Mouse (Mus musculus): ENCODE results near the gene Nlrc4. TPM values are rescaled to one million over a fixed set of nuclear protein-coding genes. Genes with fewer than 3 reads are reported as not detected.

The Nlrc4 gene
- polyA plus RNA-seq, 1 experiment from 2014 or later: 0.26 TPM

DNA sequence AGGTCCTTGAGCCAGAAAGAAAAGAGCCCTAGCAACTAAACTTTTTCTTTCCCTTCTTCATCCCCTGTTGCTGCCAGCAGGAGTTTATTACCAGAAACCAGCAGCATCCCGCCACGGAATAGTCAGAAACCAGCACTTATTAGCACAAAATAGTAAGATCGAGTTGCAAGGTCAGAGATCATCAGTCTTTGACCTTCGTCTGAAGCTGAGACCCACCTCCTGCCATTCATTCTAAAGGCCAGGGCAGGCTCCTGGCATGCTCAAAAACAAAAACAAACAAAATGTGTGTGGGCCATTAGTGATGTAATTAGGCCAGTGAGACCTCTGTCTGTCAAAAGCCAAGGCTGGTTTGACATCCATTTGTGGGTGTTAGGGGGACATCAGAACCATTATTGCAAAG is 40.8 kb downstream of the Nlrc4 start:
- no peak for ATAC-seq (ENCODE audit: low FRiP score, low read depth)
- H3K9ac ChIP-seq (replicated peaks): no peak overlapping the region
- no peaks in the 10 kb centered on the region for H3K27me3 ChIP-seq
- H3K27ac ChIP-seq (replicated peaks): no peak overlapping the region
- H3K4me2 ChIP-seq (replicated peaks): no peak overlapping the region
- no peaks in the 10 kb centered on the region for H3K4me1 ChIP-seq
- peaks cover 67% of the 10 kb centered on the region for H3K36me3 ChIP-seq
- H3K4me3 ChIP-seq: no peak overlapping the region
- WGBS: 36% methylated on average over 4 of the region's 4 CpGs
- no peaks in the 10 kb centered on the region for H3K9me3 ChIP-seq

DNA sequence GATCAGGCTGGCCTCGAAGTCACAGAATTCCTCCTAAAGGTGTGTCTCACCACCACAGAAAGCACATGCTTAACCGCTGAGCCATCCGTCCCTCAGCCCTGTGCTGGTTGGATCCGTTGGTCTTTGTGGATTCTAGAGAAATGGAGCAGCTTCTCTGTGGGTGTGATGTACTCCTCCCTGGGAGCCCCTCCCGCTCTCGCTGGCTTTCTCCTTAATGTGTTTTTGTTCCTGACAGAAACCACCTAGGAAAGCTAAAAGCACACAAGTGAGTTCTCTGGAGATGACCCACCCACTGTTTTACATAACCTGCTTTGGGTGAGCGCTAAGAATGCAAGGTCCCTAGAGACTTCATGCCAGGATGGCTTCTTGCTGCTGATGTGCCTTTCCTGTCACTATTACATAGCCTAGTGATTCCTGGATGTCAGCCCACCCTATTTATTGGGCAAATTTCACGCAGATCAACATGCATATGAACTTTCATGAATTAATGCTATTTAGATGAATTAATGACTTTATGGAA is 42.0 kb downstream of the Nlrc4 start:
- no peak overlapping the region for H3K4me2 ChIP-seq (replicated peaks)
- no peaks in the 10 kb centered on the region for H3K4me1 ChIP-seq
- no peaks in the 10 kb centered on the region for H3K9me3 ChIP-seq
- H3K27ac ChIP-seq (replicated peaks): no peak overlapping the region
- no peak overlapping the region for H3K4me3 ChIP-seq
- ATAC-seq (ENCODE audit: low FRiP score, low read depth): no peak
- no peaks in the 10 kb centered on the region for H3K27me3 ChIP-seq
- H3K36me3 ChIP-seq: peaks cover 68% of the 10 kb centered on the region
- 89% methylated on average over 8 of the region's 8 CpGs for WGBS
- H3K9ac ChIP-seq (replicated peaks): no peak overlapping the region

DNA sequence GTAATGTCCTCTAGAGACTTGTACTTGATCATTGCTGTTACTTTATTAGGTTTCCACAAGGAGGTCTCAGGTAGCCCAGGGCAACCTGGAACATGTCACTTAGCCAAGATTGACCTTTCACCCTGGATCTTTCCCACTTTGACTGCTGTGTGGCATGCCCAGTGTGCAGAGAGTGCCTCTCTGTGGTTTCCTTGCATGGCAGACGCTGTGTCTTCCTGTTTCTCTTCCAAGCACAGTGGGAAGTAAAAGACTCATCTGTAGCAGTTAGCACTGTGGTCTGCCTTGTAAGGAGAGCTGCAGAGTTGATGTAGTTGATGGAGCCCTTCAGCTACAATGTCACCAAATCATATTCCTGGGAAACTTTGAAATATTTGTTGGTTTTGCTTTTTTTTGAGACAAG is 44.3 kb downstream of the Nlrc4 start:
- WGBS: 74% methylated on average over 1 of the region's 1 CpGs
- Histone ChIP-seq H3K36me3 (peaks cover 75% of the 10 kb centered on the region), H3K27ac (replicated peaks) (no peak overlapping the region), H3K4me2 (replicated peaks) (no peak overlapping the region), H3K9ac (replicated peaks) (no peak overlapping the region), H3K4me1 (no peaks in the 10 kb centered on the region), H3K9me3 (no peaks in the 10 kb centered on the region), H3K27me3 (no peaks in the 10 kb centered on the region), H3K4me3 (no peak overlapping the region)
- no peak for ATAC-seq (ENCODE audit: low FRiP score, low read depth)

DNA sequence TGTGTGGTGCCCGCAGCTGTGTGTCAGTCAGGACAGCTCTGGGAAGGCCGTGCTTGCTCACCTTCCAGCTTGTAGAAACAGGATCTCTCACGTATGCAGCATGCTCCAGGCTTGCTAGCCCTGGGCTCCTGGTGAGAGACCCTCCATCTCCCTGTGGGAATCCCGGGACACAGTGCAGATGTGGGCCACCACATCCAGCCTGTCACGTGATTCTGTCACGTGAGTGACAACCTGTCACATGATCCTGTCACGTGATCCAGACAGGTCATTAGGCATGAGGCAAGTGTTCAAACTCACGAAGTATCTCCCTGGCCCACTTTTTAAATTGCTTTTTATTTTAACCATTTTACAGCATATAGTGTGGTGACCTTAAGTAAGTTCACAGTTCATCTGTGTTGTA is 45.6 kb downstream of the Nlrc4 start:
- WGBS: 89% methylated on average over 8 of the region's 8 CpGs
- H3K36me3 ChIP-seq: peaks cover 68% of the 10 kb centered on the region
- no peak for ATAC-seq (ENCODE audit: low FRiP score, low read depth)
- H3K9me3 ChIP-seq: no peaks in the 10 kb centered on the region
- no peaks in the 10 kb centered on the region for H3K27me3 ChIP-seq
- H3K4me2 ChIP-seq (replicated peaks): no peak overlapping the region
- no peaks in the 10 kb centered on the region for H3K4me1 ChIP-seq
- H3K4me3 ChIP-seq: no peak overlapping the region
- no peak overlapping the region for H3K27ac ChIP-seq (replicated peaks)
- no peak overlapping the region for H3K9ac ChIP-seq (replicated peaks)

DNA sequence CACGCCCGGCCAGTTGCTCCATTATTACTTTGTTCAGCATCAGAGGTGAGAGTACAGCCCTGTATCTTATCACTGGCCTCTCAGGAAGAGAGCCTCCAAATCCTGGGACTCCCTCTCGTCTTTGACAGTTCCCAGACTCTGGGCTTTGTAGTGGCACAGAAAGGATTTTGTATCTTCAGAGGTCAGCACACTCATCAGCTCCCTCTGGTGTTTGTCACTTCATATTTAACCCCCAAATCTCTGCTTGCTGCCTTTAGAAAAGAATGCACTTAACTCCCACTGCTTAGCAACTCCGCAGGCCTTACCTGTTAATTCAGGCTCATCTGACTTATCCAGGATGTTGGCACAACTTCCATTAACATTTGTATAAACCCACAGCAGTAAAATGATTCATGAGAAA is 49.2 kb downstream of the Nlrc4 start:
- H3K36me3 ChIP-seq: peaks cover 66% of the 10 kb centered on the region
- WGBS: 73% methylated on average over 4 of the region's 4 CpGs
- no peak overlapping the region for H3K4me3 ChIP-seq
- no peak overlapping the region for H3K9ac ChIP-seq (replicated peaks)
- no peak for ATAC-seq (ENCODE audit: low FRiP score, low read depth)
- H3K9me3 ChIP-seq: no peaks in the 10 kb centered on the region
- H3K27ac ChIP-seq (replicated peaks): no peak overlapping the region
- no peak overlapping the region for H3K4me2 ChIP-seq (replicated peaks)
- no peaks in the 10 kb centered on the region for H3K4me1 ChIP-seq
- no peaks in the 10 kb centered on the region for H3K27me3 ChIP-seq

DNA sequence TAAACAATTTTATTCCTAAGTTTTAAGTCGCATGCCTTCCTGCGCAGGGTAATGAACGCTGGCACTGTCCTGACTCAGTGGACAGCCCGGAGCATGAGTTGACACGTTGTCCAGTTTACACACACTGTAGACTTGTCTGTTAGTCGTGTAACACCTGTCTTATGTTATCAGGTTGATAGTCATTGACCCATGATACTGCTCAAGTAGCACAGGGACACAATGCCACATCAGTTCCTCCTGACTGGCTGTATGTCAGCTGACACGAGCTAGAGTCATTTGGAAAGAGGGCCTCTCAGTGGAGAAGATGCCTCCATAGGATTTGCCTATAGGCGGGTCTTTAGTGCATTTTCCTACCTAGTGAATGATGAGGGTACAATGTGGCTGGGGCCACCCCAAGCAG is 52.5 kb downstream of the Nlrc4 start:
- Histone ChIP-seq H3K36me3 (peaks cover 69% of the 10 kb centered on the region), H3K27ac (replicated peaks) (no peak overlapping the region), H3K9me3 (no peaks in the 10 kb centered on the region), H3K4me2 (replicated peaks) (no peak overlapping the region), H3K4me3 (no peak overlapping the region), H3K27me3 (no peaks in the 10 kb centered on the region), H3K4me1 (no peaks in the 10 kb centered on the region), H3K9ac (replicated peaks) (no peak overlapping the region)
- ATAC-seq (ENCODE audit: low FRiP score, low read depth): no peak
- WGBS: 91% methylated on average over 8 of the region's 8 CpGs

DNA sequence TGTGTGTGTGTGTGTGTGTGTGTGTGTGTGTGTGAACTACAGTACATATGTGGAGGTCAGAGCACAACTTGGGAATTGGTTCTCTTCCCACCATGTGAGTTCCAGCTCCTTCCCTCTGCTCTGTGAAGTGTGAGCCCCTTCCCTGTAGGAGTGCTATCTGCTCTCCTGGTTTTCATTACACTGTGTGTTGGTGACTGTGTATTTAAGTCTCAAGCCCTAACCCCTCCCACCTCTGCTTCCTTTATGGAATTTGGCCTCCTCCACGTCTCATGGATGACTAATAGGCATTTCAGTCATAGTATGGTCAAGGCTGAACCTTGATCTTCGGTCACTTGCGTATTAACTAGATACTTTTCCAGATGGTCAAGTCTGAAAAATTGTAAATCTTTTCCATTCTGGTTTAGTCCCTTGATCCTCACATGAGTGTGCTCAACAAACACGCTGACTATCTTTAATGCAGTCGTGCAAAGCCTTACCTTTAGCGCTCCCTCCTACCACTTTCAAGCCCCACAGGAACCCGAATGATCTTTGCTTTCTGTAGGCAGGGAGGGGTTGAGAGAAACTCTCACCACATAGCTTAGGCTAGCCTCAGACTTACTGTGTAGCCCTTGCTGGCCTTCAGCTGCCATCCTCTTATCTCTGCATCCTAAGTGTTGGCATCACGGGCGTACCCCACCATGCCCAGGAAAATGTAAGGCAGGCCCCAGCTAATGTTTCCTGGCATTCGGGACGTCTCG is 56.3 kb downstream of the Nlrc4 start:
- Histone ChIP-seq H3K36me3 (peaks cover 51% of the 10 kb centered on the region), H3K27me3 (no peaks in the 10 kb centered on the region), H3K4me1 (no peaks in the 10 kb centered on the region)

DNA sequence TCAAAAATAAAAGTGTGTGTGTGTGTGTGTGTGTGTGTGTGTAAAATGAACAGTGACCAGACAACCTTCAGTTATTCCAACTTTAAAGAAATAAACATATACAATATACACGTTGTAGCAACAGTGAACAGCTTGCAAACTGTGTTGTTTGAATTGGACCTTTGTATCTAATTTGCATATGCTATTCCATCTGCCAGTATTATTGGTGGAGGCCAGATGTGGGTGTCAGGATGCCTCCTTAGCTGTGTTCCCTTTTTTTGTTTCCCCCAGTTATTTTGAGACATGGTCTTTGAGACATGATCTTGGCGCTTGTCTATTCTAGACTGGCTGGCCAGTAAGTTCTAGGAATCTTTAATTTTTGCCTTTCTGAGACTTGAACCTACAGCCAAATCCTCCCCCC is 61.8 kb downstream of the Nlrc4 start:
- no peak overlapping the region for H3K4me2 ChIP-seq (replicated peaks)
- no peaks in the 10 kb centered on the region for H3K27me3 ChIP-seq
- H3K4me1 ChIP-seq: peaks cover 14% of the 10 kb centered on the region
- ATAC-seq (ENCODE audit: low FRiP score, low read depth): no peak
- no peaks in the 10 kb centered on the region for H3K9me3 ChIP-seq
- H3K36me3 ChIP-seq: peaks cover 4% of the 10 kb centered on the region
- no peak overlapping the region for H3K4me3 ChIP-seq
- no peak overlapping the region for H3K9ac ChIP-seq (replicated peaks)
- H3K27ac ChIP-seq (replicated peaks): no peak overlapping the region
- WGBS: 85% methylated on average over 2 of the region's 2 CpGs

More for the DNA sequence above, 56.3 kb downstream of the Nlrc4 start:
- Histone ChIP-seq H3K4me2 (replicated peaks) (no peak overlapping the region), H3K9me3 (no peaks in the 10 kb centered on the region), H3K4me3 (no peak overlapping the region), H3K27ac (replicated peaks) (no peak overlapping the region), H3K9ac (replicated peaks) (no peak overlapping the region)
- 92% methylated on average over 12 of the region's 12 CpGs for WGBS
- no peak for ATAC-seq (ENCODE audit: low FRiP score, low read depth)

DNA sequence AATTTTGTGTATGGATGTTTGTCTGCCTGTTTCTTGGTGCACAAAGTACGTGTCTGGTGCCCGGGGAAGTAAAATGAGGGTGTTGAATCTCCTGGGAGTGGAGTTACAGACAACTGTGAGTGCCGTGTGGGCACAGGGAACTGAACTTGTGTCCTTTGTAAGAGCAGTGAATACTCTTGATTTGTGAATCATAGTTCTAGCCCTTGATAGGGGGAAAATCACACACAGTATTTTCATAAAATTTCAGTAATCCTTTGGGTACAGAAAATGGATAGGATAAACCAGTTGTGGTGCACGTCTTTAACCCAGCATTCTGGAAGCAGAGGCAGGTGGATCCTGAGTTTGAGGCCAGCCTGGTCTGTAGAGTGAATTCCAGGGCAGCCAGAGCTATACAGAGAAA is 62.2 kb downstream of the Nlrc4 start:
- H3K9ac ChIP-seq (replicated peaks): peak overlapping the region; percentile 95; the same call in 1 of the 2 replicates
- no peak for ATAC-seq (ENCODE audit: low FRiP score, low read depth)

DNA sequence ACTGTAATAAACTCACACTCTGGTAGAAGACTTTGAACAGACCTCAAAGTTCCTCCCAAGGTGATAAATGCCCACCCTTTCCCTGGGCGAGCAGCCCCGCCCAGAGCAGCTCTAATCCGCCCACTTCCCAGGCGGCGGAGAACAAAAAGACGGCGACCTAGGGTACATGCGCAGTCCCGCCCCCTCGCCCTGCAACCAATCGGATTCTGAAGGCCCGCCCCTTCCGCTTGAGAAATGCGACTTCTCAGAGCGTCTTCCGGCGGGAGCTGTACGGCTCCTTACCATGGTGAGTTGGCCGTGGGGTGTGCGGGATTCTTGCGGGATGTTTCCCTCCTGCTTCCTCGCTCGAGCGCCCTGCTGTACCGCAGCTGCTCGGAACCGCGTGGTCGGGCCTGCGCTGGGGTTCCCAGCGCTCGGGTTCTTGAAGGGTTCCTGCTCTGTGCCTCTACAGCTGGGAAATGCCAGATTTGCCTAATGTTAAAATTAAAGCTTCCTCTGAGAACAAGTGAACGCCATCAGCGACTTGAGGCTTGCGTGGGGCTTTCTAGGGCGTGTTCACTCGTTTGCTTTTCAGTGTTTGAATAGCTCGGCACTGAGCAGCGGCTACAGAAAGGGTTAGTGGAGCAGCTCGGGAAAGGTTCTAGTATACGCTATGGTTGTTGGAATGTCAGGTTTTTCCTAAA is 63.4 kb downstream of the Nlrc4 start, which contains the start of gene Slc30a6:
Gene Slc30a6, plus strand, starts transcription at position 226 of the 683 bp plus-strand sequence.
- peak within 1 kb of the TSS; percentile 95 for H3K9ac ChIP-seq (replicated peaks)
- peaks cover 14% of the 10 kb centered on the region for H3K4me1 ChIP-seq
- no peaks in the 10 kb centered on the region for H3K36me3 ChIP-seq
- no peaks in the 10 kb centered on the region for H3K27me3 ChIP-seq
- peak within 1 kb of the TSS; percentile 66 for H3K4me2 ChIP-seq (replicated peaks)
- peak within 1 kb of the TSS; percentile 91 for H3K4me3 ChIP-seq
- H3K27ac ChIP-seq (replicated peaks): peak within 1 kb of the TSS; percentile 90
- peak; percentile 100 for ATAC-seq (ENCODE audit: low FRiP score, low read depth)
- under 1% methylated on average over 41 of the region's 41 CpGs for WGBS
- H3K9me3 ChIP-seq: no peaks in the 10 kb centered on the region

More for the DNA sequence above, 62.2 kb downstream of the Nlrc4 start:
- Histone ChIP-seq H3K27me3 (no peaks in the 10 kb centered on the region), H3K4me1 (peaks cover 14% of the 10 kb centered on the region), H3K9me3 (no peaks in the 10 kb centered on the region), H3K36me3 (0 out of 2 replicates have a peak, but pooled peaks cover under 1% of the 10 kb centered on the region), H3K4me2 (replicated peaks) (peak overlapping the region; percentile 66), H3K4me3 (peak overlapping the region; percentile 91; the same call in 1 of the 2 replicates), H3K27ac (replicated peaks) (no peak overlapping the region)
- 88% methylated on average over 4 of the region's 4 CpGs for WGBS

DNA sequence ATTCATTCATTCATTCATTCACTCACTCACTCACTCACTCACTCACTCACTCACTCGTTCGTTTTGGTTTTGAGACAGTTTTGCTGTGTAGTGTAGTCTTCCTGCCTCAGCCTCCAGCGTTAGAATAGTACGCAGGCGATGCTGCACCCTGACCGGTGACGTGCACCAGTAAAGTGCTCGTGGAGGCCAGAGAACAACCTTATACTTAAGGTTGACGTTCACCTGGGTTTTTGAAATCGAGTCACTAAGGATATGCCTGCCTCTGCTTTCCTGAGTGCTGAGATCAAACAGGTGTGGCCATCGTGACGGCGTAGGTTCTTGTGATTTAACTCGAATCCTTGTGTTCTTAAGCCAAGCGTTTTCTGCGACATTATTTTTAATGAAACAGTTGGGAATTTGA is 64.1 kb downstream of the Nlrc4 start:
- Histone ChIP-seq H3K36me3 (no peaks in the 10 kb centered on the region), H3K27ac (replicated peaks) (no peak overlapping the region), H3K4me1 (peaks cover 14% of the 10 kb centered on the region), H3K4me3 (peak overlapping the region; percentile 91), H3K4me2 (replicated peaks) (peak overlapping the region; percentile 66), H3K9ac (replicated peaks) (peak overlapping the region; percentile 43; the same call in 1 of the 2 replicates), H3K9me3 (no peaks in the 10 kb centered on the region), H3K27me3 (no peaks in the 10 kb centered on the region)
- ATAC-seq (ENCODE audit: low FRiP score, low read depth): peak; percentile 23
- 37% methylated on average over 16 of the region's 16 CpGs for WGBS

DNA sequence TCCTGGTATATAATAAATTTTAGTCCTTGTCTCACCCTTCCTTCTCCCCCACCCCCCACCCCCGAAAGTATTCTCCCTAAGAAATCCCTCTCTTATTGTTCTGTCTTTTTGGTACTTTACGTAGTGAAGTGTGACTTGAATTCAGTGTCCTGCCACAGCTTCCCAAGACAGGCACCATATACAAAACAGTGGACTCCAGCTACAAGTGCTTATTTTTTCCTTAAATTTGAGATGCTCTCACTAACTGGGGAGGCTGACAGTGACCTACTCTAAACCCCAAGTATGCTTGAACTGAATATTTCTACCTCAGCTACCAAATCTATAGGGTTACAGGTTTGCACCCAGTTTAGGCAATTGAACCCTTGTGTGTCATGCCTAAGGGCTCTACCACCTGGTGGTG is 64.6 kb downstream of the Nlrc4 start:
- no peaks in the 10 kb centered on the region for H3K36me3 ChIP-seq
- peaks cover 14% of the 10 kb centered on the region for H3K4me1 ChIP-seq
- H3K9ac ChIP-seq (replicated peaks): no peak overlapping the region
- no peak for ATAC-seq (ENCODE audit: low FRiP score, low read depth)
- no peak overlapping the region for H3K27ac ChIP-seq (replicated peaks)
- H3K27me3 ChIP-seq: no peaks in the 10 kb centered on the region
- peak overlapping the region; percentile 91; the same call in 1 of the 2 replicates for H3K4me3 ChIP-seq
- H3K9me3 ChIP-seq: no peaks in the 10 kb centered on the region
- 72% methylated on average over 2 of the region's 2 CpGs for WGBS
- peak overlapping the region; percentile 66 for H3K4me2 ChIP-seq (replicated peaks)
